Comparison of ENCODE assay signal across 18 mouse cellular contexts in the genomic region with DNA sequence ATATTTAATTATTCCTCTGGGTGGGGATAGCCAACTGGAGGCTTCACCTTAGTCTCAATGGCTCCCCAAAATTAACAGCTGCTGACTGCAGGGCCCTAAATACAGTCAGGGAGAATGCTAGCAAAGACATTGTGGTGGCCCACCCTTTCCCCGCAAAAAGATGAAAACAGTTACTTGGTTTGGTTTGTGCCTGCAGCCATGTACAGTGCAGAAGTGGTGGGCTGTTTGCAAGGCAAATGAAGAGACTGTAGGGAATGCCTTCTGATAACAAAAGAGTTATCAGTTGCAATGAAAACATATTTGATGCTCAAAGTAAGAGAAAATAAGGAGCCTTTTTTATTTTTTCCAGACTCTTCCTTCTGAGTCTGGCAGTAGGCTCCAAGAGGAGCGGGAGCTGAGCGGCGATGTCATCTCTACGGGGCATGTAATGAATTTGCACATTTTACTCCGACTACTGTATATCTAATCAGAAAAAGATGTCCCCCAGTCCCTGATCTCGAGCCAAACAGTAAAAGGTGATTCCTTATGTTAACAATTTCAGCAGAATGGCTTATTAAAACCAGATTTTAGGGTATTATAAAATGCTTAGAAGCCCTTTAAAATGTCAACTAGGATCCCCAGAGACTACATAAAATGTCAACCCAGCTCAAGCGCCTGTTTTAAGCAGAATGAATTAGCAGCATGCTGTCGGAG.
DNase-seq lines count a peak whose midpoint lies in the region; ATAC-seq and TF ChIP-seq lines count a peak whose summit lies in the region.
"Had no signal": no experiment of that assay in that cellular context is flagged by ENCODE, and none has a peak within 500 bp of the region (broad histone marks: within the 10 kb centered on the region; RNA-seq: fewer than 3 reads in every experiment).

No protein-coding gene starts in this region.

- no peak overlapping the region for H3K4me3 ChIP-seq in forebrain, embryonic 14.5 days (ENCODE audit: low read depth, low read length)
- H3K4me3 ChIP-seq in forebrain, embryonic 11.5 days (ENCODE audit: low read depth, low read length): no peak overlapping the region
- no peak overlapping the region for H3K4me3 ChIP-seq in layer of hippocampus, adult 2 months
- H3K4me3 ChIP-seq in midbrain, postnatal 0 days (ENCODE audit: low read depth, low read length): no peak overlapping the region
- H3K4me3 ChIP-seq: gastrocnemius, adult 2 months; kidney, embryonic 15.5 days; liver, embryonic 12.5 days; lung, embryonic 15.5 days had no signal

- no peak overlapping the region for H3K27ac ChIP-seq in forebrain, embryonic 14.5 days (ENCODE audit: low read depth, low read length)
- no peak overlapping the region for H3K27ac ChIP-seq in forebrain, embryonic 11.5 days (ENCODE audit: low read depth, low read length)
- H3K27ac ChIP-seq in layer of hippocampus, adult 2 months: peak overlapping the region; percentile 61; the same call in 1 of the 2 replicates
- H3K27ac ChIP-seq in midbrain, postnatal 0 days (ENCODE audit: low read depth, low read length): no peak overlapping the region
- H3K27ac ChIP-seq: gastrocnemius, adult 2 months; kidney, embryonic 15.5 days; liver, embryonic 12.5 days; lung, embryonic 15.5 days; stomach, postnatal 0 days had no signal

- peaks cover 40% of the 10 kb centered on the region for H3K36me3 ChIP-seq in forebrain, embryonic 14.5 days (ENCODE audit: control insufficient read depth, insufficient read depth, low read length)
- no peaks in the 10 kb centered on the region; the same call in 1 of the 2 replicates for H3K36me3 ChIP-seq in forebrain, embryonic 11.5 days (ENCODE audit: control insufficient read depth, insufficient read depth, low read length)
- 0 out of 2 replicates have a peak, but pooled peaks cover 2% of the 10 kb centered on the region for H3K36me3 ChIP-seq in midbrain, postnatal 0 days (ENCODE audit: insufficient read depth, low read length)
- H3K36me3 ChIP-seq: kidney, embryonic 15.5 days; liver, embryonic 12.5 days; lung, embryonic 15.5 days had no signal

- TF ChIP-seq CTCF in layer of hippocampus, adult 2 months (conservative IDR thresholded peaks at IDR 0.05): no peak
- TF ChIP-seq CTCF in midbrain, postnatal 0 days (IDR thresholded peaks at IDR 0.05): no peak

- H3K9ac ChIP-seq in forebrain, embryonic 14.5 days (ENCODE audit: low read length): no peak overlapping the region
- no peak overlapping the region for H3K9ac ChIP-seq in forebrain, embryonic 11.5 days (ENCODE audit: low read length)
- H3K9ac ChIP-seq in midbrain, postnatal 0 days (replicated peaks; ENCODE audit: low read length, poor library complexity, severe bottlenecking): no peak overlapping the region
- H3K9ac ChIP-seq: kidney, embryonic 15.5 days; liver, embryonic 12.5 days; lung, embryonic 15.5 days had no signal

- WGBS in forebrain, embryonic 14.5 days: 80% methylated on average over 9 of the region's 9 CpGs
- WGBS in forebrain, embryonic 11.5 days: 88% methylated on average over 9 of the region's 9 CpGs
- 42% methylated on average over 9 of the region's 9 CpGs for WGBS in midbrain, postnatal 0 days

- H3K9me3 ChIP-seq in forebrain, embryonic 14.5 days (replicated peaks; ENCODE audit: control insufficient read depth, low read length): no peaks in the 10 kb centered on the region
- no peaks in the 10 kb centered on the region for H3K9me3 ChIP-seq in forebrain, embryonic 11.5 days (ENCODE audit: control insufficient read depth, low read length)
- H3K9me3 ChIP-seq in midbrain, postnatal 0 days (ENCODE audit: low read length): no peaks in the 10 kb centered on the region
- H3K9me3 ChIP-seq: kidney, embryonic 15.5 days; liver, embryonic 12.5 days; lung, embryonic 15.5 days had no signal

- no peaks in the 10 kb centered on the region for H3K27me3 ChIP-seq in forebrain, embryonic 14.5 days (replicated peaks; ENCODE audit: control insufficient read depth, insufficient read depth, low read length)
- no peaks in the 10 kb centered on the region for H3K27me3 ChIP-seq in forebrain, embryonic 11.5 days (ENCODE audit: control insufficient read depth, insufficient read depth, low read length)
- H3K27me3 ChIP-seq in midbrain, postnatal 0 days (ENCODE audit: insufficient read depth, low read length): no peaks in the 10 kb centered on the region
- H3K27me3 ChIP-seq: kidney, embryonic 15.5 days; liver, embryonic 12.5 days; lung, embryonic 15.5 days had no signal

- no peak for ATAC-seq in forebrain, embryonic 14.5 days
- ATAC-seq in forebrain, embryonic 11.5 days (replicated peaks; ENCODE audit: low FRiP score): no peak
- ATAC-seq in midbrain, postnatal 0 days (ENCODE audit: low FRiP score): no peak
- ATAC-seq: inflammation-experienced regulatory T-cells, adult 6 months; liver, embryonic 12.5 days had no signal

- no peak overlapping the region for H3K4me2 ChIP-seq in forebrain, embryonic 14.5 days (ENCODE audit: low read length)
- H3K4me2 ChIP-seq in forebrain, embryonic 11.5 days (ENCODE audit: low read depth, low read length, severe bottlenecking): no peak overlapping the region
- H3K4me2 ChIP-seq in midbrain, postnatal 0 days (ENCODE audit: low read depth, low read length, poor library complexity, severe bottlenecking): peak overlapping the region; percentile 9; the same call in 1 of the 2 replicates
- H3K4me2 ChIP-seq: kidney, embryonic 15.5 days; liver, embryonic 12.5 days; lung, embryonic 15.5 days had no signal

- no peaks in the 10 kb centered on the region for H3K4me1 ChIP-seq in forebrain, embryonic 14.5 days (ENCODE audit: control insufficient read depth, insufficient read depth, low read length)
- no peaks in the 10 kb centered on the region for H3K4me1 ChIP-seq in forebrain, embryonic 11.5 days (replicated peaks; ENCODE audit: control insufficient read depth, insufficient read depth, low read length)
- 0 out of 2 replicates have a peak, but pooled peaks cover 3% of the 10 kb centered on the region for H3K4me1 ChIP-seq in midbrain, postnatal 0 days (ENCODE audit: insufficient read depth, low read length)
- H3K4me1 ChIP-seq: kidney, embryonic 15.5 days had no signal

- DNase-seq in forebrain, embryonic 14.5 days (ENCODE audit: low spot score): peak; percentile 29
- no peak for DNase-seq in forebrain, embryonic 11.5 days (ENCODE audit: low spot score)
- no peak for DNase-seq in layer of hippocampus, adult 2 months (ENCODE audit: low spot score in 2 of 2)
- no peak for DNase-seq in layer of hippocampus, adult 8-10 months (ENCODE audit: low spot score in 2 of 2)
- DNase-seq in hindlimb bud, embryonic 11.5 days (ENCODE audit: extremely low spot score, low read depth, low spot score): peak; percentile 64
- DNase-seq in midbrain, postnatal 0 days (ENCODE audit: low spot score): peak; percentile 10
- no peak for DNase-seq in cerebellum, postnatal 25 days
- DNase-seq in cerebellum, adult 11 months: no peak
- DNase-seq: cerebellum, adult 18-20 months; gastrocnemius, adult 2 months; heart, postnatal 10 days; right cerebral cortex, postnatal 14 days; thymus, postnatal 25 days had no signal

Comparison
In these comparisons a context has a peak if more than half of its experiments do, and no peak if none do; other contexts are left out.
1. DNase-seq: peak in forebrain, embryonic 14.5 days (single experiment), hindlimb bud, embryonic 11.5 days (single experiment) and midbrain, postnatal 0 days (single experiment); none in forebrain, embryonic 11.5 days (single experiment), layer of hippocampus, adult 2 months (0 of 2), layer of hippocampus, adult 8-10 months (0 of 2), cerebellum, postnatal 25 days (0 of 2) and cerebellum, adult 11 months (single experiment).